Mouse (Mus musculus): ENCODE measurements around the gene Limd2. TPM values are rescaled to one million over a fixed set of nuclear protein-coding genes. Genes with fewer than 3 reads are reported as not detected.
"Not testable (repeated sequence)": the region's sequence is repeated elsewhere in the genome, so short reads cannot be mapped to it uniquely, and the experiment has no call there.

Limd2 gene
- polyA plus RNA-seq, 1 experiment from 2014 or later: 277 TPM

- Histone ChIP-seq H3K4me2 (replicated peaks) (no peak overlapping the region), H3K9ac (no peak overlapping the region), H3K27ac (no peak overlapping the region), H3K4me1 (peaks cover 20% of the 10 kb centered on the region), H3K27me3 (replicated peaks) (no peaks in the 10 kb centered on the region), H3K36me3 (peaks cover 88% of the 10 kb centered on the region), H3K4me3 (no peak overlapping the region), H3K9me3 (no peaks in the 10 kb centered on the region)
- WGBS: 85% methylated on average over 5 of the region's 5 CpGs
- ATAC-seq (ENCODE audit: low FRiP score, low read depth): no peak
These were observed 6.6 kb downstream of the Limd2 start for GRCm38 (mm10) chr11:106154091-106154490.

GRCm38 (mm10) chr11:106152132-106152531, 8.5 kb downstream of the Limd2 start:
- H3K36me3 ChIP-seq: peaks cover 91% of the 10 kb centered on the region
- ATAC-seq (ENCODE audit: low FRiP score, low read depth): no peak

GRCm38 (mm10) chr11:106151219-106151618, 9.4 kb downstream of the Limd2 start:
- no peaks in the 10 kb centered on the region for H3K27me3 ChIP-seq (replicated peaks)
- no peak for ATAC-seq (ENCODE audit: low FRiP score, low read depth)
- no peaks in the 10 kb centered on the region for H3K9me3 ChIP-seq
- H3K4me1 ChIP-seq: no peaks in the 10 kb centered on the region; the same call in 1 of the 2 replicates
- 91% methylated on average over 3 of the region's 3 CpGs for WGBS
- no peak overlapping the region for H3K4me3 ChIP-seq
- no peak overlapping the region for H3K27ac ChIP-seq
- no peak overlapping the region for H3K9ac ChIP-seq
- peaks cover 82% of the 10 kb centered on the region for H3K36me3 ChIP-seq
- H3K4me2 ChIP-seq (replicated peaks): no peak overlapping the region

More at GRCm38 (mm10) chr11:106152132-106152531, 8.5 kb downstream of the Limd2 start:
- no peak overlapping the region for H3K9ac ChIP-seq
- no peak overlapping the region for H3K27ac ChIP-seq
- H3K9me3 ChIP-seq: no peaks in the 10 kb centered on the region
- no peak overlapping the region for H3K4me2 ChIP-seq (replicated peaks)
- H3K4me1 ChIP-seq: peaks cover 2% of the 10 kb centered on the region; the same call in 1 of the 2 replicates
- WGBS: 79% methylated on average over 8 of the region's 8 CpGs
- H3K4me3 ChIP-seq: no peak overlapping the region
- no peaks in the 10 kb centered on the region for H3K27me3 ChIP-seq (replicated peaks)

GRCm38 (mm10) chr11:106134580-106135528, 25.8 kb downstream of the Limd2 start:
- Histone ChIP-seq H3K9ac (no peak overlapping the region), H3K27me3 (replicated peaks) (no peaks in the 10 kb centered on the region), H3K4me3 (no peak overlapping the region), H3K27ac (peak overlapping the region; percentile 46; the same call in 1 of the 2 replicates), H3K9me3 (no peaks in the 10 kb centered on the region), H3K4me2 (replicated peaks) (peak overlapping the region; percentile 5; the same call in 1 of the 2 replicates), H3K36me3 (peaks cover 6% of the 10 kb centered on the region; the same call in 1 of the 2 replicates), H3K4me1 (peaks cover 6% of the 10 kb centered on the region; the same call in 1 of the 2 replicates)
- WGBS: 47% methylated on average over 8 of the region's 8 CpGs
- ATAC-seq (ENCODE audit: low FRiP score, low read depth): no peak

GRCm38 (mm10) chr11:106132516-106132915, 28.1 kb downstream of the Limd2 start:
- H3K9ac ChIP-seq: no peak overlapping the region
- 93% methylated on average over 5 of the region's 5 CpGs for WGBS
- peaks cover 6% of the 10 kb centered on the region; the same call in 1 of the 2 replicates for H3K4me1 ChIP-seq
- no peak for ATAC-seq (ENCODE audit: low FRiP score, low read depth)
- no peak overlapping the region for H3K4me3 ChIP-seq
- no peak overlapping the region for H3K27ac ChIP-seq
- H3K9me3 ChIP-seq: no peaks in the 10 kb centered on the region
- H3K4me2 ChIP-seq (replicated peaks): no peak overlapping the region
- H3K36me3 ChIP-seq: peaks cover 12% of the 10 kb centered on the region
- no peaks in the 10 kb centered on the region for H3K27me3 ChIP-seq (replicated peaks)

- peaks cover 13% of the 10 kb centered on the region for H3K36me3 ChIP-seq
- ATAC-seq (ENCODE audit: low FRiP score, low read depth): no peak
- no peak overlapping the region for H3K9ac ChIP-seq
- WGBS: 89% methylated on average over 1 of the region's 1 CpGs
- no peak overlapping the region for H3K4me3 ChIP-seq
- H3K9me3 ChIP-seq: no peaks in the 10 kb centered on the region
- H3K4me2 ChIP-seq (replicated peaks): no peak overlapping the region
- no peaks in the 10 kb centered on the region for H3K27me3 ChIP-seq (replicated peaks)
- H3K27ac ChIP-seq: no peak overlapping the region
- H3K4me1 ChIP-seq: no peaks in the 10 kb centered on the region
These were observed 31.2 kb downstream of the Limd2 start for GRCm38 (mm10) chr11:106129477-106129876.

GRCm38 (mm10) chr11:106126727-106127373, 33.8 kb downstream of the Limd2 start:
- H3K9ac ChIP-seq; H3K4me1 ChIP-seq; ATAC-seq (ENCODE audit: low FRiP score, low read depth); H3K9me3 ChIP-seq; H3K4me2 ChIP-seq (replicated peaks); H3K27ac ChIP-seq; H3K4me3 ChIP-seq; H3K27me3 ChIP-seq (replicated peaks): not testable (repeated sequence)
- peaks cover 30% of the 10 kb centered on the region for H3K36me3 ChIP-seq
- over 99% methylated on average over 5 of the region's 6 CpGs for WGBS

- H3K4me2 ChIP-seq (replicated peaks): no peak overlapping the region
- 84% methylated on average over 1 of the region's 1 CpGs for WGBS
- H3K4me3 ChIP-seq: no peak overlapping the region
- H3K9me3 ChIP-seq: no peaks in the 10 kb centered on the region
- no peaks in the 10 kb centered on the region for H3K4me1 ChIP-seq
- no peak overlapping the region for H3K9ac ChIP-seq
- H3K27me3 ChIP-seq (replicated peaks): no peaks in the 10 kb centered on the region
- peaks cover 36% of the 10 kb centered on the region for H3K36me3 ChIP-seq
- no peak for ATAC-seq (ENCODE audit: low FRiP score, low read depth)
- no peak overlapping the region for H3K27ac ChIP-seq
These were observed 34.8 kb downstream of the Limd2 start for GRCm38 (mm10) chr11:106125827-106126226.

GRCm38 (mm10) chr11:106124784-106125183, 35.9 kb downstream of the Limd2 start:
- H3K4me1 ChIP-seq: no peaks in the 10 kb centered on the region
- H3K4me3 ChIP-seq: no peak overlapping the region
- H3K9me3 ChIP-seq: no peaks in the 10 kb centered on the region
- no peaks in the 10 kb centered on the region for H3K27me3 ChIP-seq (replicated peaks)
- no peak for ATAC-seq (ENCODE audit: low FRiP score, low read depth)
- 82% methylated on average over 4 of the region's 4 CpGs for WGBS
- no peak overlapping the region for H3K4me2 ChIP-seq (replicated peaks)
- no peak overlapping the region for H3K27ac ChIP-seq
- no peak overlapping the region for H3K9ac ChIP-seq
- peaks cover 41% of the 10 kb centered on the region for H3K36me3 ChIP-seq

- H3K4me2 ChIP-seq (replicated peaks): no peak overlapping the region
- no peaks in the 10 kb centered on the region for H3K9me3 ChIP-seq
- H3K9ac ChIP-seq: no peak overlapping the region
- no peak overlapping the region for H3K27ac ChIP-seq
- peaks cover 50% of the 10 kb centered on the region for H3K36me3 ChIP-seq
- WGBS: 83% methylated on average over 3 of the region's 3 CpGs
- H3K4me3 ChIP-seq: no peak overlapping the region
- H3K4me1 ChIP-seq: no peaks in the 10 kb centered on the region
- H3K27me3 ChIP-seq (replicated peaks): no peaks in the 10 kb centered on the region
- ATAC-seq (ENCODE audit: low FRiP score, low read depth): no peak
These were observed 37.9 kb downstream of the Limd2 start for GRCm38 (mm10) chr11:106122736-106123135.

GRCm38 (mm10) chr11:106122221-106122620, 38.4 kb downstream of the Limd2 start:
- Histone ChIP-seq H3K9ac (no peak overlapping the region), H3K4me1 (no peaks in the 10 kb centered on the region), H3K4me3 (no peak overlapping the region), H3K36me3 (peaks cover 55% of the 10 kb centered on the region), H3K9me3 (no peaks in the 10 kb centered on the region), H3K27ac (no peak overlapping the region), H3K27me3 (replicated peaks) (no peaks in the 10 kb centered on the region), H3K4me2 (replicated peaks) (no peak overlapping the region)
- WGBS: 96% methylated on average over 5 of the region's 5 CpGs
- no peak for ATAC-seq (ENCODE audit: low FRiP score, low read depth)

GRCm38 (mm10) chr11:106111688-106112087, 49.0 kb downstream of the Limd2 start:
- ATAC-seq (ENCODE audit: low FRiP score, low read depth): no peak
- peaks cover 15% of the 10 kb centered on the region for H3K36me3 ChIP-seq
- H3K9me3 ChIP-seq: no peaks in the 10 kb centered on the region

More at GRCm38 (mm10) chr11:106111688-106112087, 49.0 kb downstream of the Limd2 start:
- Histone ChIP-seq H3K4me3 (no peak overlapping the region), H3K9ac (no peak overlapping the region), H3K27me3 (replicated peaks) (no peaks in the 10 kb centered on the region), H3K4me1 (no peaks in the 10 kb centered on the region), H3K4me2 (replicated peaks) (no peak overlapping the region), H3K27ac (no peak overlapping the region)

All from neural tube, embryonic 12.5 days (tissue).